Mouse (Mus musculus): Measurements from ENCODE around the gene Sfpq.

Sfpq gene

DNA sequence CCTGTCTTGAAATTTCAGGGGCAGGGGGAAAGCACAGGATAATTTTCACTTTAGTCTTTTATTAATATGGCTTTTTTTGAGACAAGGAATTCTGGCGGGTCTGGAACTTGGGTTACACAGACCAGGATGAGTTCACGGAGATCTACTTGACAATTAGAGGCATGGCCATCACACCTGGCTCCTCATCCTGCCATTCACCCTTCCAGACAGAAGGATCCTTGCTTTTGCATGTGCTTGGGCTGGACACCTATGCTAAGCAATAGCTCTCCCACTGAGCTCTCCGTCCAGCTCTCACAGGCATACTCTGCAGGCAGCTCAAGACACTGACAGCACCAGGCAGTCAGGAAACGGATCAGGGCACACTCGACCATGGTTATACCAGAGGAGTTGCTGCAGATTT lies 31.9 kb downstream of the Sfpq start:
- H3K27me3 ChIP-seq (ENCODE audit: control insufficient read depth, insufficient read depth, low read length, poor library complexity, severe bottlenecking): no peaks in the 10 kb centered on the region
- DNase-seq (ENCODE audit: low read depth, low spot score): no peak
- peaks cover 16% of the 10 kb centered on the region for H3K36me3 ChIP-seq (ENCODE audit: control insufficient read depth, insufficient read depth, low read length, poor library complexity, severe bottlenecking)

DNA sequence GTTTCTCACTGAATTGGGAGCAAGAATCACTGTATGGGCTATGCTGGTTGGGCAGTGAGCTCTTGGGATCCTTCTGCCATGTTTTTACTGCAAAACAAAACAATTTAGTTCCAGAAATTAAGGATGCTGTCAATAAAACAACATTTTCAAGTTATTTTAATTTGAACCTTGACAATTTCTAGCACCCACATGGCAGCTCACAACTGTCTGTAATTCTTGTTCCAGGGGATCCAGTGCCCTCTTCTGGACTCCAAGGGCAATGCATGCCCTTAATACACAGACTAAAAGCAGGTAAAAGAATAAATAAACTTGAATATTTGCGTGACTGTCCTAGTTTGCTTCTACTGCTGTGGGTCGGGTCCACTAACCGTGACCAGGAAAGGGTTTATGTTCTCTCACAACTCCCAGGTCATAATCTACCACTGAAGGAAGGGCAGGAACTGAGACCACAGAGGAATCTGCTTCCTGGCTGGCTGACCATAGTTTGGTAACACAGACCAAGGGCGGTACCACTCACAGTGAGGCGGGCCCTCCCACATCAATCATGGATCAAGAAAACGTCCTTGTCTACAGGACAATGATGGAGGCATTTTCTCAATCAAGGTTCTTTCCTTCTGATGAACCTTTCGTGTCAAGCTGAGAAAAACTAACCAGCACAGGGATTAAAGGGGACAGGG lies 33.5 kb downstream of the Sfpq start:
- DNase-seq (ENCODE audit: low read depth, low spot score): peak; percentile 32
- peaks cover 9% of the 10 kb centered on the region for H3K36me3 ChIP-seq (ENCODE audit: control insufficient read depth, insufficient read depth, low read length, poor library complexity, severe bottlenecking)
- H3K27me3 ChIP-seq (ENCODE audit: control insufficient read depth, insufficient read depth, low read length, poor library complexity, severe bottlenecking): no peaks in the 10 kb centered on the region

DNA sequence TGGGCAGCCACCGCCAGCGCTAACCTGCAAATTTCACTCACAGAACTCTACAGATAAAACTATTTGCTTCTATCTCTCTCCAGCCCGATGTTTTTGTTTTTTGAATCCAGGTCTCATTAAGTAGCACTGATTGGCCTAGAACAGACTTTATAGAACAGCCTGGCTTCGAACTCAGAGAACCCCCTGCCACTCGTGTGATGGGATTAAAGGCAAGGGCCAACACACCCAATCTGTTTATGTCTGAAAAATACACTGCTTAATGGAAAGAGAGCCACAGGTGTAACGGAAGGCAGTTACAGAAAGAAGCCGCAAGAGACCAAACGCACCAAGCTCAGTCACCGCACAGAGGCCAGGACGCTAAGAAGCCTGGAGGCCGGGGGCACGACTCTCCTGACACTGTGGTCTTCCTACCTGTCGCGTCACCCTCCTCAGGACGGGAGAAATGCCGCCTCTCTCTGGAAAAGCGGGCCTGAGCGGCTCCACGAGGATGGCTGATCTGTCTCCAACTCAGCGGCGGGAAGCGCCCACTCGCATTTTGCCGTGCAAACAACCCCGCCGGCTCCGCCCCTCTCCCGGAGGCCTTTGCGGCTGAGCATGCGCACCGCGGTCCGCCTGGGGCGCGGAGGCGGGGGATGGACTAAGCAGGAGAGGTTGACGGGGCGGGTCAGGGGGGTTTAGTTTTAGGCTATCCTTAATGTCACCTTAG lies 39.6 kb downstream of the Sfpq start, which contains the start of gene Zmym1:
Zmym1 (minus strand) TSS at position 568 of the 706 bp plus-strand sequence.
- Histone ChIP-seq H3K36me3 (ENCODE audit: control insufficient read depth, insufficient read depth, low read length, poor library complexity, severe bottlenecking) (0 out of 2 replicates have a peak, but pooled peaks cover 3% of the 10 kb centered on the region), H3K27me3 (ENCODE audit: control insufficient read depth, insufficient read depth, low read length, poor library complexity, severe bottlenecking) (no peaks in the 10 kb centered on the region)

DNA sequence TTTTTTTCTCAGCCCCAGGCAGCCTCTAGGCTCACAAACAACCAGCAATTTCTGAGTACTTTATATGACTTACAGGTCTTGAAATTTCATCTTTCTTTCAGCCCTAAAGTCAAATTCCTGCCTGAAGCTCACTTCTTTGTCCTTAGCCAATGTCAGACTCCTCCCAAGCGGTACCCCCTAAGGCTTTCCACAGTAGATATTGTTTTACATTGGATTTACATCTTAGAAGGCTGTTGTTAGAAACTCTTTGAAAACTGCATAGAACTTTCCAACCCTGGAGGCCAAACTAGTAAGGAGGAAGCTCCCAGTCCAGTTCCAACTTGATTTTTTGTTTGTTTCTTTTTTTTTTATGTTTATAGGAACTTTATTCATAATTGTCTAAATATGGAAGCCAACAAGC lies 42.9 kb downstream of the Sfpq start:
- no peak for DNase-seq (ENCODE audit: low read depth, low spot score)
- Histone ChIP-seq H3K36me3 (ENCODE audit: control insufficient read depth, insufficient read depth, low read length, poor library complexity, severe bottlenecking) (no peaks in the 10 kb centered on the region), H3K27me3 (ENCODE audit: control insufficient read depth, insufficient read depth, low read length, poor library complexity, severe bottlenecking) (no peaks in the 10 kb centered on the region)

More for the DNA sequence above, 39.6 kb downstream of the Sfpq start, which contains the start of gene Zmym1:
- peak; percentile 93 for DNase-seq (ENCODE audit: low read depth, low spot score)

DNA sequence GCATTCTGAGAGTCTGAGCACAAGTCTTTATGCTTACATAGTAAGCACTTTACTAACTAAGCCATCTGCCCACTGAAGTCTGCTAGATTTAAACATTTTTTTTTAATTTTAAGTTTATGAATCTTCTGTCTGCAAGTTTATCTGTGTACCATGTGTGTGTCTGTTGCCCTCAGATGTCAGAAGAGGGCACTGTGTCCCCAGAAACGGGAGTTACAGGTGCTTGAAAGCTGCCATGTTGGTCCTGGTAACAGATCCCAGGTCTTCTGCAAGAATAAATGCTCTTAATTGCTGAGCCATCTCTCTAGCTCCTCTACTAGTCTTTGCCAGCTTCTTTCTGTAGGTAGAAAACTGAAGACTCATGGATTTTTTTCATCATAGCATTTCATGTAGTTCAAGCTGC lies 53.8 kb downstream of the Sfpq start:
- H3K27me3 ChIP-seq (ENCODE audit: control insufficient read depth, insufficient read depth, low read length, poor library complexity, severe bottlenecking): peaks cover 2% of the 10 kb centered on the region; the same call in 1 of the 2 replicates
- peak; percentile 25 for DNase-seq (ENCODE audit: low read depth, low spot score)

DNA sequence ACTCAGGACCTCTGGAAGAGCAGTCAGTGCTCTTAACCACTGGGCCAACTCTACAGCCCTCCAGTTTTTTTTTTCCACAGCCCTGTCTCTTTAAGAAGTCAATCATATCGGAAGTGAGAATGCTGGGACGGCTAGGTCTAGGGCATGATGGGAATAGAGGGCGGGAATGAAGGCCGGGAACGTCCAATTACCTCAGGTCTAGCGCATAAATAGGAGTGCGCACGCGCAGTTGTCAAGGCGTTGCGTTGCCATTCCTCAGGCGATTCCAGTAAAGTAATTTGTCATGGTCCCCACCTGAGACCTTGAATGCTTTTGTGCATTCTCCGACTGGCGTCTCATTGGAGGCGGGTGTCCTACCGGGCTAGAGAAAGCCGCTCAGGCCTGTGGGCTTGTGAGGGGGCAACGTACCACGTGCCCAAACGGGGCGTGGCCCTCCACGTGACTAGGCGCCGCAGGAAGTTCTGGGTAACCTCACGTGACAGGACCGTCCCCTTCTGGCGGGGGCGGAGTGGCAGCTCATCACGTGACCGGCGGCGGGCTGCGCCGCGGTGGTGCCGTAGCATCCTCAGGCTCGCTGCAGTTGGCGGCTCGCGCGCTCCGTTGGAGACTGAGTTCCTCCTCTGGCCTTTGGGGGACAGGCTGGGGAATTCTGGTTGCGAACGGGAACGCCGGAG lies 55.9 kb downstream of the Sfpq start, which contains the start of gene Zmym6:
Zmym6 (plus strand) TSS at position 509 of the 674 bp plus-strand sequence.
- Histone ChIP-seq H3K36me3 (ENCODE audit: control insufficient read depth, insufficient read depth, low read length, poor library complexity, severe bottlenecking) (no peaks in the 10 kb centered on the region), H3K27me3 (ENCODE audit: control insufficient read depth, insufficient read depth, low read length, poor library complexity, severe bottlenecking) (peaks cover 2% of the 10 kb centered on the region; the same call in 1 of the 2 replicates)
- DNase-seq (ENCODE audit: low read depth, low spot score): peak; percentile 97

More for the DNA sequence above, 53.8 kb downstream of the Sfpq start:
- no peaks in the 10 kb centered on the region for H3K36me3 ChIP-seq (ENCODE audit: control insufficient read depth, insufficient read depth, low read length, poor library complexity, severe bottlenecking)

DNA sequence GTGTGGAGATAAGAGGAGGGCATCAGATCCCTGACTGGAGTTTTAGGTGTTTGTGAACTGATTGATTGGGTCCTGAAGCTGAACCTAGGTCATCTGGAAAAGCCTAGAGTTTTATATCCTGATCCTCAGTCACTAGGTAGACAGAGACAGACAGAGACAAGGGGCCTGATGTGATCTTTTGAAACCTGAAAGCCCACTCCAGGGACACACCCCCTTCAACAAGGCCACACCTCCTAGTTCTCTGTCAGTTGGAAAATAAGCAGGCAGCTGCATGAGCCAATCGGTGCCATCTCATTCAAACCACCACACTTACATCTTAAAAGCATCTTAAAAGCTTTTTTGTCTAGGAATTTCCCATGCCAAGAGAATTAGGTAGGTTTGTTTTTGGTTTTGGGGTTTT lies 59.7 kb downstream of the Sfpq start:
- no peak for DNase-seq (ENCODE audit: low read depth, low spot score)
- Histone ChIP-seq H3K36me3 (ENCODE audit: control insufficient read depth, insufficient read depth, low read length, poor library complexity, severe bottlenecking) (no peaks in the 10 kb centered on the region), H3K27me3 (ENCODE audit: control insufficient read depth, insufficient read depth, low read length, poor library complexity, severe bottlenecking) (peaks cover 2% of the 10 kb centered on the region; the same call in 1 of the 2 replicates)

GRCm38 (mm10) chr4:127083131-127083530 lies 62.0 kb downstream of the Sfpq start:
- no peak for DNase-seq (ENCODE audit: low read depth, low spot score)
- 0 out of 2 replicates have a peak, but pooled peaks cover 1% of the 10 kb centered on the region for H3K36me3 ChIP-seq (ENCODE audit: control insufficient read depth, insufficient read depth, low read length, poor library complexity, severe bottlenecking)
- H3K27me3 ChIP-seq (ENCODE audit: control insufficient read depth, insufficient read depth, low read length, poor library complexity, severe bottlenecking): peaks cover 2% of the 10 kb centered on the region; the same call in 1 of the 2 replicates

- DNase-seq (ENCODE audit: low read depth, low spot score): no peak
- Histone ChIP-seq H3K27me3 (ENCODE audit: control insufficient read depth, insufficient read depth, low read length, poor library complexity, severe bottlenecking) (no peaks in the 10 kb centered on the region), H3K36me3 (ENCODE audit: control insufficient read depth, insufficient read depth, low read length, poor library complexity, severe bottlenecking) (peaks cover 3% of the 10 kb centered on the region; the same call in 1 of the 2 replicates)
Measured at GRCm38 (mm10) chr4:127085761-127086160, 64.6 kb downstream of the Sfpq start.

Measured in splenic B cell, adult 2 months (primary cell).